Mouse (Mus musculus): ENCODE results near the gene Asic2.

GRCm38 (mm10) chr11:81508385-81509233 lies 459.6 kb downstream of the Asic2 start:
- TF ChIP-seq CTCF (IDR thresholded peaks at IDR 0.05; ENCODE audit: low read depth) (no peak), EP300 (IDR thresholded peaks at IDR 0.05; ENCODE audit: low read depth) (no peak)
